Mouse (Mus musculus): ENCODE measurements at regions not wholly inside any gene's neighbourhood (a gene's known extent, or its start where the extent isn't known, plus 50 kb on each side); places are given as distances from the start of the nearest gene placed in this dataset.
"Not testable (repeated sequence)": the region's sequence is repeated elsewhere in the genome, so short reads cannot be mapped to it uniquely, and the experiment has no call there.

DNA sequence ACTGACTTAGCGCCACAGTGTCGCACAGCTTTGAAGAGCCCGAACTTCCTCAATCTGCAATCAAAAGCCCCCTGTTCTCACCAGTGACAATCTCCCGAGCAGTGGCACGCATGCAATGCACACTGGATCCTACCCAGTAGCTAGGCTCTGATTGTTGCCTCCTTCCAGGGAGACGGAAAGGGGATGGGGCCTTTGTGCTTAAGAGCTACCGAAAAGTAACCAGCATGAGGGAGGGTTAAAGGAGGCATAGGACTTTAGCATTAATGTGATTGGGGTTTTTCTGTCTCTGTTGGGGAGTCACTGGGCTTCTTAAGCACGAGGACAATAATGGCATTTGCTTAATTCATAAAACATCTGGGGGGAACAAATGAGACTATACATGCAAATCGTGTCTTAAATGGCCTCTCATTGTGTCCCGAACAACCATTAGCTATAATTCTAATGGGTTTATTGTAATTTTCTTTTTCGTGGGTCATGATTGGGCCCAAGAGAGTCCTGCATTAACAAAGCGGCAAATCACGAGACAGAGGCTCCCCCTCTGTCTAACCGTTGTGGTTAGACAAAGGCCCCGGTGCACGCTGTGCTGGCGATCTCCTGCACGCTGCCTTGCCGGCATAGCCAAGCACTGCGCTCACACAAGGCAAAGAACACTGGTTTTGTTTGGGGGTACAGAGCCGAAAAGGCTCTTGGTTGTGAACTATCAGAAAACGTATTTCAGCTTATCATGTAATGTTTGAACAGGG is 223.2 kb downstream of the Dact1 start:
- DNase-seq (ENCODE audit: low spot score): no peak

DNA sequence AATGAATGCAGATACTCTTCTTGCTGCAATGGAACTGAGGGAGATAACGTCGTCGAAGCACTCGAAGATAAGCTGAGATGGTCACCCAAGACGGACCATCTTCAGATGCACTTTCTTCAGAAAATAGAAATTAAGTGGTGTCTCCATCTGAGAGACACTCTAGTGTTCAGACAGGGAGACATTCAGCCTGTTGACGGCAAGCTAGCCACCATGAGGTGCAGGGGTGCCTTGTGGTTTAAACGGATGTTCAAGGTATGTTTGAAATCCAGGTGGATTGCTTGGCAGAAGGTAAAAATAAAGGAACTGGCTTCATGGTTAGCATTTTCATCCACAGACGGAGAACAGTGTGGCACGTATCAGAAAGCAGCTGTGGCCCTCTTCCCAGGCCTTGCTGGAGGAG is 224.0 kb downstream of the Dact1 start:
- DNase-seq (ENCODE audit: low spot score): no peak

- DNase-seq (ENCODE audit: low spot score): no peak
Observed at GRCm38 (mm10) chr12:71534199-71534598, 224.5 kb downstream of the Dact1 start.

DNA sequence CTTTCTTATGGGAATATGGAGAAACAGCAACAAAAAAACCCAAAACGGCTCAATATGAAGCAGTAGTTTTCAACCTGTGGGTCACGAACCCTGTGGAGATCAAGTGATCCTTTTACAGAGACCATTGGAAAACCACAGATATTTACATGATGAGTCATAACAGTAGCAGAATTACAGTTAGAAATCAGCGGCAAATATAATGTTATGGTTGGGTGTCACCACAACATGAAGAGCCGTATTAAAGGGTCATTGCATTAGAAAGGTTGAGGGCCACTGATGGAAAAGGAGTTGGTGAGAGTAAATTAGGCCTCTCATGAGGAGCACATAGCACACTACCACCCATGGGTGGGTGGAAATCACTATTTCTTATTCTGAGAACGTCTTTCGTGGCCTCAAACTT is 225.6 kb downstream of the Dact1 start:
- no peak for DNase-seq (ENCODE audit: low spot score)

DNA sequence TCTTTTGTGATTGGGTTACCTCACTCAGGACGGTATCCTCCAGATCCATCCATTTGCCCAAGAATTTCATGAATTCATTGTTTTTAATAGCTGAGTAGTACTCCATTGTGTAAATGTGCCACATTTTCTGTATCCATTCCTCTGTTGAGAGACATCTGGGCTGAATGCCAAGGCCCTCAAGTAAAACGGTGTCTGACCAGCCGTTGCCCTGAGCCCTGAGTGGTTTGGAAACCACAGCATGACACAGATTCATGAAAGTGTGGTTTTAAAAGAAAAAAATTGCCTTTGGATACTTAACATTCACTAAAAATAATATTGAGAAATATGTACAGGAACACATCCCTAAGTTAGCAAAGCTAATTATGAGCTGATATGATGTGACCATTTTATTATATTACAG is 226.1 kb downstream of the Dact1 start:
- not testable (repeated sequence) for DNase-seq (ENCODE audit: low spot score)

GRCm38 (mm10) chr12:71538691-71539090 is 229.0 kb downstream of the Dact1 start:
- no peak for DNase-seq (ENCODE audit: low spot score)

- DNase-seq (ENCODE audit: low spot score): no peak
Observed at GRCm38 (mm10) chr12:71540279-71540678, 230.6 kb downstream of the Dact1 start.

DNA sequence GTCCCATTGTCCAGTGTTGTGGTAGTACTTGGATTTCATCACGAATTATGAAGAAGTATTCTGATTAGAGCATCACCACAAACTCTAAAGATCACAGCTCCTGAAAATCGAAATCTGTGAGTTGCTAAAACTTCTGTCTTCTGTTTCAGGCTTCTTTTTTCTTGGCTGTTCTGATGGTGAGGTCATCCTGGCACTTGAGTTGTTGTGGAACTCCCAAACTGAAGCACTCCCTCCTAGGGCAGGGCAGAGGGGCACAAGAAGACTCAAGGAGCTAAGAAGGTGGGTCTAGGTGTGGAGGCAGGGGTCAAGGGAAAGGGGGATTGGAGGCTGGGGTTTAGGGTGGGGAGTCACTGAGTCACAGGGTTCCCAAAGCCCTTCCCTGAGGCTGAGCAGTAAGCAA is 232.3 kb downstream of the Dact1 start:
- no peak for DNase-seq (ENCODE audit: low spot score)

- no peak for DNase-seq (ENCODE audit: low spot score)
Observed at GRCm38 (mm10) chr12:71543571-71544119, 234.0 kb downstream of the Dact1 start.

- DNase-seq (ENCODE audit: low spot score): no peak
Observed at GRCm38 (mm10) chr12:71544401-71545159, 234.9 kb downstream of the Dact1 start.

DNA sequence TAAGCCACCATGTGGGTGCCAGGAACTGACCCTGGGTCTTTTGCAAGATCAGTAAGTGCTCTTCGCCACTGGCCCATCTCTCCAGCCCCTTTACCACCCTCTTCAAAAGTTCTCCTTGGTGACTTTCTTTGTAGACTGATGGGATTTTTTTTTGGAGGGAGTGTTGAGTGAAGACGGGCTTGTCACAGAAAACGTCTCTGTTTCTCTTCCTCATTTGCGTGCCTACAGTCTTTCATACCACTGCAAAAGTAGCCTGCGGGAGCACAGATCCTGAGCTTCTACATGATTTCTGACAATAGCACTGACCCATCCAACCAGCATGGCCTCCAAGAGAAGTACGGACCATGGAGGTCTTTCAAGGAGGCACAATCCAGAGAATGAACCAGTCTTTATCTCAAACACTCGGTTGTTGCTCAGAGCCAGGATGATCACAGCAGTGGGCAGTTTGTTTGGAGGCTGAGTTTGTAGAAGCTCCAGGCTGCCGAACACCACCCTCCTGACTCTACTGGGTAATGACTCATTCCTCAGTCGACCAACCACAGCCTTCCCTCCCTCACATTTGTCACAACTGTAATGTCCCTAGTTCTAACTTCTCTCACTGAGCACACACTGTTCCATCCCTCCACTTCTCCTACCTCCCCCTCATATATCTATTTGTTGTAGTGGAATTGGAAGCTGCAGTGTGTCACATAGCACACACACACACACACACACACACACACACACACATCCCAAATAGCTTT is 237.0 kb downstream of the Dact1 start:
- DNase-seq (ENCODE audit: low spot score): no peak

GRCm38 (mm10) chr12:71549336-71549735 is 239.7 kb downstream of the Dact1 start:
- DNase-seq (ENCODE audit: low spot score): no peak

- no peak for DNase-seq (ENCODE audit: low spot score)
Observed at GRCm38 (mm10) chr12:71554212-71554611, 244.5 kb downstream of the Dact1 start.

GRCm38 (mm10) chr12:71561259-71561658 is 251.6 kb downstream of the Dact1 start:
- DNase-seq (ENCODE audit: low spot score): no peak

GRCm38 (mm10) chr12:71561918-71562572 is 252.4 kb downstream of the Dact1 start:
- DNase-seq (ENCODE audit: low spot score): no peak

GRCm38 (mm10) chr12:71563219-71563618 is 253.5 kb downstream of the Dact1 start:
- DNase-seq (ENCODE audit: low spot score): no peak

- DNase-seq (ENCODE audit: low spot score): no peak
Observed at GRCm38 (mm10) chr12:71566371-71566770, 256.7 kb downstream of the Dact1 start.

DNA sequence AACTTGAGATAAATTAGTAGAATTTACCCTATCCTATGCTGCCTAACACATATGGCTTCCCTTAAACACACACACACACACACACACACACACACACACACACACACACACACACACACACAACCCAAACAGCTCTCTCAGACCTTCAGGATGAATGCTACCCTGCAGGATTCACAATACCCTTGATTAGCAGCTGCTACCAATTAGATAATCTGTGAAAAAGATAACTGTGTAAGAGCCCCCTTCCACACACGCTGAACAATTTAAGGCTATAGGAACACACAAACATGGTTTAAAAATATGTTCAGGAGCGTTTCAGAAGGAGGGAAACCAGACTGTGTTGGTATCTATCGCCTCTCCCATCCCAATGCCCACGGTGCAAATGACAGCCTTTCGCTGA is 258.6 kb downstream of the Dact1 start:
- no peak for DNase-seq (ENCODE audit: low spot score)

DNA sequence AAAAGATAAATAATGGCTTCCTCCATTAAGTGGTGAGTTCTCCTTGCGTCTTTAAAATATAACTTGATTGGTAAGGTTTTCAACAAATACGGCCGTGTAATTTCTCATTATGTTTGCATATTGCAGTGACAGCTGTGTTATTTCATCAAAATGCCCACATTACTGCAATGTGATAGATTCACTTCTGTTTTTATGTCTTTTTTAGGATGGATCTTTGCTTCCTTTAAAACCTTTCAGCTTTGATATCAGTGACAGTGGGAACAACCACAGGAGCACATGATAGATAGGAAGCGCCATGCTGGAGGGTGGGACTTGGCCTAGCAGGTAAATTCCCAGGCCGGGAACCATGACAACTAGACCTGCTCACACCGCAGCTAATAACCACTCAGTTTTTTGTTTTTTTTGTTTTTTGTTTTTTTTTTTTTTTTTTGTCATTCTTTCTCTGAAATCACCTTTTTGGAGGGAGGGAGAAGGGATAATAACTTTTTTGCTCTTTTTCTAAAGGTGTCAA is 259.3 kb downstream of the Dact1 start:
- no peak for DNase-seq (ENCODE audit: low spot score)

DNA sequence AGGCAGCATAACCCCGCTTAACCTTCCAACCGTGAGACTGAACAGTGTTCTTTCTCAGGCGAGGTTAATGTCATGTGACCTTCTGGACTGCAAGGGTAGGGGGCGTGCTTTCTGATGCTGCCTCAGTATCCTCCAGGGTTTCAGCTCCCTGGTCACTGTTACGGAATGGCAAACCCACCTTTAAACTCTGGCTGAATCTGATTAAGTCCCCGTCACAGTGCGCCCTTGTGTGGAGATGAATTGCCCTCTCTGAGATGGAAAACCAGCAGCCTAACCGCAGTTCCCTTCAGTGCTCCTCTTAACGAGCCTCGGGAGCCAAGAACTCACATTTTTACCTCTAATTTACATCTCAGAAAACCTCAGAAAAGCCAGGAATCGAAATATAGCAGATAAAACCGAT is 260.0 kb downstream of the Dact1 start:
- DNase-seq (ENCODE audit: low spot score): no peak

GRCm38 (mm10) chr12:71570116-71570515 is 260.4 kb downstream of the Dact1 start:
- DNase-seq (ENCODE audit: low spot score): no peak
